Mouse (Mus musculus) heart, adult 2 months (tissue): Measurements from ENCODE around the gene Rpl18a. TPM values are rescaled to one million over a fixed set of nuclear protein-coding genes. Genes with fewer than 3 reads are reported as not detected.

ENCODE experiments used
- DNase-seq, 2 experiments: peaks; one replicate each; pipeline ENCODE4 v3.0.0; 2021
- H3K27ac ChIP-seq: fragments of 200-600 bp; 2 replicates; pipeline ENCODE4 v1.8.1; 2022
- H3K27me3 ChIP-seq: fragments of 200-500 bp; 2 replicates; pipeline ENCODE4 v1.6.1; 2012; ENCODE audit warnings: mild to moderate bottlenecking, low read length, inconsistent platforms, mixed read lengths; ENCODE audit not compliant: control insufficient read depth, insufficient read depth
- H3K36me3 ChIP-seq: fragments of 200-500 bp; 2 replicates; pipeline ENCODE4 v1.6.1; 2012; ENCODE audit warnings: low read length, inconsistent platforms; ENCODE audit not compliant: control insufficient read depth, insufficient read depth
- H3K4me1 ChIP-seq: fragments of 200-500 bp; 2 replicates; pipeline ENCODE4 v1.6.1; 2011; ENCODE audit warnings: low read length; ENCODE audit not compliant: control insufficient read depth, insufficient read depth
- H3K4me3 ChIP-seq: fragments of 200-600 bp; 2 replicates; pipeline ENCODE4 v1.8.1; 2022
- H3K79me2 ChIP-seq: fragments of 200-500 bp; replicated peaks from 2 replicates; pipeline ENCODE4 v1.6.1; 2012; ENCODE audit warnings: mild to moderate bottlenecking, inconsistent platforms, low read length, moderate library complexity, mixed read lengths; ENCODE audit not compliant: control insufficient read depth, insufficient read depth
- H3K9ac ChIP-seq: fragments of 200-500 bp; 2 replicates; pipeline ENCODE4 v1.6.1; 2012; ENCODE audit warnings: low read depth, mild to moderate bottlenecking, control low read depth, inconsistent platforms, low read length, mixed read lengths
- CTCF ChIP-seq: fragments of 200-600 bp; IDR thresholded peaks from 2 replicates; pipeline ENCODE4 v1.8.1; 2022; ENCODE audit warnings: antibody characterized with exemption, mild to moderate bottlenecking, moderate library complexity
- EP300 ChIP-seq: fragments of 200-500 bp; IDR thresholded peaks from 2 replicates; pipeline ENCODE4 v1.6.1; 2011; ENCODE audit warnings: low read depth, low read length, control low read depth; ENCODE audit not compliant: insufficient read depth
- POLR2A ChIP-seq: fragments of 200-500 bp; IDR thresholded peaks from 2 replicates; pipeline ENCODE4 v1.6.1; 2011; ENCODE audit warnings: mild to moderate bottlenecking, low read depth, low read length, control low read depth; ENCODE audit not compliant: insufficient read depth
- WGBS: fragments of 180-500 bp; shearing (Covaris S2); methylation state at CpG from one replicate; pipeline ENCODE4 v1.1.7; 2018; 5-methylcytosine and 5-hydroxymethylcytosine counted together
- intact Hi-C: fragments of 180-260 bp; cut with DNase I; formaldehyde crosslinking; loops from one replicate; pipeline ENCODE4 v1.15.1; 2025
- polyA plus RNA-seq: library from polyadenylated mRNA; depleted of rRNA; stranded (reverse); fragments of >200 nt; gene quantifications from 2 replicates; pipeline ENCODE4 v1.2.3, GENCODE M21; 2012
- total RNA-seq, 2 experiments: library from RNA; stranded (reverse); gene quantifications; 2 replicates each; pipeline ENCODE4 v1.2.3; 2021

The Rpl18a gene
- total and polyA plus RNA-seq, 3 experiments: 909 to 2,387 (median 1,075) TPM

- WGBS: 1% methylated on average over 85 of the region's 86 CpGs
- Histone ChIP-seq H3K27ac (peak within 1 kb of the TSS; percentile 83), H3K4me3 (peak within 1 kb of the TSS; percentile 85), H3K27me3 (no peaks in the 10 kb centered on the region), H3K9ac (peak within 1 kb of the TSS; percentile 95), H3K36me3 (no peaks in the 10 kb centered on the region), H3K79me2 (0 out of 2 replicates have a peak, but pooled peaks cover 3% of the 10 kb centered on the region), H3K4me1 (peaks cover 10% of the 10 kb centered on the region)
- TF ChIP-seq EP300 (0 out of 2 replicates have a peak, but pooled peaks have one; percentile 25), CTCF (no peak), POLR2A (peak; percentile 56; the same call in 1 of the 2 replicates)
- intact Hi-C loops: no loop called here
- peak; percentile 79 to 84 for DNase-seq
These were observed 8.9 kb upstream of the Rpl18a start, which contains the start of gene Map1s for GRCm38 (mm10) chr8:70905831-70906736. Gene Map1s (plus strand): TSS chr8:70905932.

- no peaks in the 10 kb centered on the region for H3K27me3 ChIP-seq
- TF ChIP-seq POLR2A (no peak), CTCF (no peak), EP300 (no peak)
- no peaks in the 10 kb centered on the region for H3K36me3 ChIP-seq
- peak overlapping the region; percentile 85 for H3K4me3 ChIP-seq
- 6% methylated on average over 8 of the region's 8 CpGs for WGBS
- peaks cover 10% of the 10 kb centered on the region for H3K4me1 ChIP-seq
- H3K9ac ChIP-seq: peak overlapping the region; percentile 95
- no peak for DNase-seq
- H3K79me2 ChIP-seq: no peaks in the 10 kb centered on the region
- peak overlapping the region; percentile 83 for H3K27ac ChIP-seq
- intact Hi-C loops: no loop called here
These were observed 8.2 kb upstream of the Rpl18a start for GRCm38 (mm10) chr8:70905463-70905830.

GRCm38 (mm10) chr8:70904532-70904931, 7.3 kb upstream of the Rpl18a start:
- intact Hi-C loops: no loop called here
- TF ChIP-seq CTCF (no peak), EP300 (0 out of 2 replicates have a peak, but pooled peaks have one; percentile 51), POLR2A (peak; percentile 18; the same call in 1 of the 2 replicates)
- peak overlapping the region; percentile 33 for H3K27ac ChIP-seq
- peaks cover 10% of the 10 kb centered on the region for H3K4me1 ChIP-seq
- peak; percentile 28 to 58 for DNase-seq
- 23% methylated on average over 4 of the region's 4 CpGs for WGBS
- no peaks in the 10 kb centered on the region for H3K36me3 ChIP-seq
- no peaks in the 10 kb centered on the region for H3K79me2 ChIP-seq
- H3K4me3 ChIP-seq: no peak overlapping the region
- H3K27me3 ChIP-seq: no peaks in the 10 kb centered on the region
- no peak overlapping the region for H3K9ac ChIP-seq

- TF ChIP-seq CTCF: no peak
- TF ChIP-seq EP300: no peak
- no peak for TF ChIP-seq POLR2A
- DNase-seq: no peak
- peaks cover 10% of the 10 kb centered on the region for H3K4me1 ChIP-seq
- H3K9ac ChIP-seq: no peak overlapping the region
- no peaks in the 10 kb centered on the region for H3K36me3 ChIP-seq
- intact Hi-C loops: no loop called here
- no peak overlapping the region; the same call in 1 of the 2 replicates for H3K27ac ChIP-seq
- no peaks in the 10 kb centered on the region for H3K79me2 ChIP-seq
- no peaks in the 10 kb centered on the region for H3K27me3 ChIP-seq
- no peak overlapping the region for H3K4me3 ChIP-seq
These were observed 6.4 kb upstream of the Rpl18a start for GRCm38 (mm10) chr8:70903582-70903981.

GRCm38 (mm10) chr8:70903112-70903511, 5.9 kb upstream of the Rpl18a start:
- no peaks in the 10 kb centered on the region for H3K79me2 ChIP-seq
- peaks cover 11% of the 10 kb centered on the region for H3K4me1 ChIP-seq
- no peak overlapping the region for H3K4me3 ChIP-seq
- no peak overlapping the region for H3K27ac ChIP-seq
- DNase-seq: peak in 1 of 2 experiments; percentile 2
- no peaks in the 10 kb centered on the region for H3K27me3 ChIP-seq
- intact Hi-C loops: no loop called here
- WGBS: 33% methylated on average over 4 of the region's 4 CpGs
- H3K9ac ChIP-seq: no peak overlapping the region
- TF ChIP-seq POLR2A: no peak
- no peak for TF ChIP-seq CTCF
- no peak for TF ChIP-seq EP300
- H3K36me3 ChIP-seq: no peaks in the 10 kb centered on the region

GRCm38 (mm10) chr8:70902211-70902610, 5.0 kb upstream of the Rpl18a start:
- Histone ChIP-seq H3K27ac (no peak overlapping the region), H3K9ac (no peak overlapping the region), H3K27me3 (no peaks in the 10 kb centered on the region), H3K4me3 (no peak overlapping the region), H3K36me3 (no peaks in the 10 kb centered on the region), H3K4me1 (peaks cover 10% of the 10 kb centered on the region), H3K79me2 (no peaks in the 10 kb centered on the region)
- DNase-seq: peak in 1 of 2 experiments; percentile 2
- intact Hi-C loops: no loop called here
- 28% methylated on average over 5 of the region's 5 CpGs for WGBS
- TF ChIP-seq CTCF (no peak), POLR2A (no peak), EP300 (no peak)
